Mouse (Mus musculus) embryonic facial prominence, embryonic 15.5 days (tissue): Measurements from ENCODE around the gene Rbp7. TPM values are rescaled to one million over a fixed set of nuclear protein-coding genes. Genes with fewer than 3 reads are reported as not detected.
A peak's percentile ranks its signal among the peaks of the same experiment; 100 is the strongest.

Source experiments
- ATAC-seq: fragments of 200-750 bp; cut with Nextera tagmentation; 2 replicates; pipeline ENCODE4 v1.8.0; 2017; ENCODE audit warnings: low read depth, moderate TSS enrichment; ENCODE audit not compliant: insufficient number of reproducible peaks, low FRiP score, low TSS enrichment
- H3K27ac ChIP-seq: fragments of 300-500 bp; sonication (generic); replicated peaks from 2 replicates; pipeline ENCODE4 v1.5.1; 2015; ENCODE audit warnings: mild to moderate bottlenecking, inconsistent platforms
- H3K27me3 ChIP-seq: fragments of 300-500 bp; sonication (generic); 2 replicates; pipeline ENCODE4 v1.6.1; 2015; ENCODE audit warnings: inconsistent platforms
- H3K36me3 ChIP-seq: fragments of 300-500 bp; sonication (generic); 2 replicates; pipeline ENCODE4 v1.6.1; 2015; ENCODE audit warnings: mild to moderate bottlenecking, inconsistent platforms
- H3K4me1 ChIP-seq: fragments of 300-500 bp; sonication (generic); 2 replicates; pipeline ENCODE4 v1.6.1; 2015; ENCODE audit warnings: inconsistent platforms
- H3K4me2 ChIP-seq: fragments of 300-500 bp; sonication (generic); replicated peaks from 2 replicates; pipeline ENCODE4 v1.6.1; 2015; ENCODE audit warnings: mild to moderate bottlenecking, inconsistent platforms
- H3K4me3 ChIP-seq: fragments of 300-500 bp; sonication (generic); replicated peaks from 2 replicates; pipeline ENCODE4 v1.5.1; 2015; ENCODE audit warnings: mild to moderate bottlenecking, inconsistent platforms
- H3K9ac ChIP-seq: fragments of 300-500 bp; sonication (generic); 2 replicates; pipeline ENCODE4 v1.6.1; 2015; ENCODE audit warnings: inconsistent platforms
- H3K9me3 ChIP-seq: fragments of 300-500 bp; sonication (generic); replicated peaks from 2 replicates; pipeline ENCODE4 v1.6.1; 2016; ENCODE audit warnings: inconsistent platforms
- WGBS: fragments of 180-500 bp; shearing (Covaris S2); methylation state at CpG from one replicate; pipeline ENCODE4 v1.1.7; 2015; 5-methylcytosine and 5-hydroxymethylcytosine counted together
- polyA plus RNA-seq: library from polyadenylated mRNA; unstranded; fragments of >200 nt; fragmentation: Nextera tagmentation; extraction: Ambion mirVana; gene quantifications from 2 replicates; pipeline ENCODE4 v1.2.1, GENCODE M21; 2015

Gene Rbp7
- 0.77 and 1.6 TPM in 2 replicates for polyA plus RNA-seq

GRCm38 (mm10) chr4:149454879-149455278, at the start of gene Rbp7:
Gene Rbp7 (minus strand): TSS chr4:149454978.
- Histone ChIP-seq H3K4me2 (no peak within 1 kb of the TSS), H3K4me3 (no peak within 1 kb of the TSS), H3K4me1 (no peaks in the 10 kb centered on the region), H3K27me3 (no peaks in the 10 kb centered on the region), H3K36me3 (no peaks in the 10 kb centered on the region), H3K9ac (no peak within 1 kb of the TSS), H3K9me3 (no peaks in the 10 kb centered on the region), H3K27ac (no peak within 1 kb of the TSS)
- no peak for ATAC-seq
- WGBS: 56% methylated on average over 8 of the region's 8 CpGs

GRCm38 (mm10) chr4:149504363-149504762, 49.6 kb upstream of the Rbp7 start:
- Histone ChIP-seq H3K4me1 (no peaks in the 10 kb centered on the region), H3K4me3 (no peak overlapping the region), H3K4me2 (0 out of 2 replicates have a peak overlapping the region, but pooled peaks have one; percentile 1), H3K36me3 (peaks cover 24% of the 10 kb centered on the region; the same call in 1 of the 2 replicates), H3K27ac (peak overlapping the region; percentile 65; the same call in 1 of the 2 replicates), H3K9ac (no peak overlapping the region), H3K9me3 (no peaks in the 10 kb centered on the region), H3K27me3 (no peaks in the 10 kb centered on the region)
- 63% methylated on average over 5 of the region's 5 CpGs for WGBS
- no peak for ATAC-seq

- Histone ChIP-seq H3K9me3 (no peaks in the 10 kb centered on the region), H3K27me3 (no peaks in the 10 kb centered on the region), H3K9ac (no peak overlapping the region), H3K27ac (no peak overlapping the region), H3K4me2 (no peak overlapping the region), H3K4me3 (no peak overlapping the region), H3K36me3 (peaks cover 56% of the 10 kb centered on the region), H3K4me1 (no peaks in the 10 kb centered on the region)
- WGBS: 68% methylated on average over 5 of the region's 5 CpGs
- ATAC-seq: no peak
These were observed 45.0 kb upstream of the Rbp7 start for GRCm38 (mm10) chr4:149499790-149500189.

- Histone ChIP-seq H3K27ac (no peak overlapping the region), H3K9me3 (no peaks in the 10 kb centered on the region), H3K4me1 (no peaks in the 10 kb centered on the region), H3K4me3 (no peak overlapping the region), H3K4me2 (no peak overlapping the region), H3K27me3 (no peaks in the 10 kb centered on the region), H3K9ac (no peak overlapping the region), H3K36me3 (peaks cover 64% of the 10 kb centered on the region)
- 82% methylated on average over 8 of the region's 8 CpGs for WGBS
- no peak for ATAC-seq
These were observed 44.1 kb upstream of the Rbp7 start for GRCm38 (mm10) chr4:149498901-149499300.

GRCm38 (mm10) chr4:149496612-149497011, 41.8 kb upstream of the Rbp7 start:
- no peak overlapping the region for H3K9ac ChIP-seq
- no peak overlapping the region for H3K4me2 ChIP-seq
- H3K36me3 ChIP-seq: peaks cover 76% of the 10 kb centered on the region
- WGBS: 22% methylated on average over 2 of the region's 2 CpGs
- H3K27ac ChIP-seq: no peak overlapping the region
- H3K9me3 ChIP-seq: no peaks in the 10 kb centered on the region
- H3K4me3 ChIP-seq: no peak overlapping the region
- no peaks in the 10 kb centered on the region for H3K4me1 ChIP-seq
- ATAC-seq: peak; percentile 70
- H3K27me3 ChIP-seq: no peaks in the 10 kb centered on the region

GRCm38 (mm10) chr4:149491151-149491550, 36.4 kb upstream of the Rbp7 start:
- 97% methylated on average over 3 of the region's 3 CpGs for WGBS

GRCm38 (mm10) chr4:149489415-149490240, 34.9 kb upstream of the Rbp7 start:
- H3K27me3 ChIP-seq: no peaks in the 10 kb centered on the region
- H3K4me1 ChIP-seq: peaks cover 13% of the 10 kb centered on the region
- 92% methylated on average over 14 of the region's 14 CpGs for WGBS
- no peak overlapping the region for H3K4me2 ChIP-seq
- H3K36me3 ChIP-seq: peaks cover 69% of the 10 kb centered on the region
- ATAC-seq: no peak
- no peak overlapping the region for H3K27ac ChIP-seq
- H3K4me3 ChIP-seq: no peak overlapping the region
- no peak overlapping the region for H3K9ac ChIP-seq
- no peaks in the 10 kb centered on the region for H3K9me3 ChIP-seq

More at GRCm38 (mm10) chr4:149491151-149491550, 36.4 kb upstream of the Rbp7 start:
- H3K9me3 ChIP-seq: no peaks in the 10 kb centered on the region
- H3K9ac ChIP-seq: no peak overlapping the region
- H3K4me2 ChIP-seq: no peak overlapping the region
- ATAC-seq: no peak
- H3K36me3 ChIP-seq: peaks cover 82% of the 10 kb centered on the region
- H3K27me3 ChIP-seq: no peaks in the 10 kb centered on the region
- 0 out of 2 replicates have a peak, but pooled peaks cover 8% of the 10 kb centered on the region for H3K4me1 ChIP-seq
- H3K27ac ChIP-seq: no peak overlapping the region
- no peak overlapping the region for H3K4me3 ChIP-seq

- H3K4me1 ChIP-seq: peaks cover 20% of the 10 kb centered on the region
- H3K4me2 ChIP-seq: no peak overlapping the region
- H3K27me3 ChIP-seq: no peaks in the 10 kb centered on the region
- H3K27ac ChIP-seq: no peak overlapping the region
- peaks cover 52% of the 10 kb centered on the region for H3K36me3 ChIP-seq
- no peak for ATAC-seq
- 92% methylated on average over 12 of the region's 12 CpGs for WGBS
- H3K9me3 ChIP-seq: no peaks in the 10 kb centered on the region
- H3K4me3 ChIP-seq: no peak overlapping the region
- no peak overlapping the region for H3K9ac ChIP-seq
These were observed 33.0 kb upstream of the Rbp7 start for GRCm38 (mm10) chr4:149487729-149488128.

GRCm38 (mm10) chr4:149485825-149486206, 31.0 kb upstream of the Rbp7 start:
- peaks cover 34% of the 10 kb centered on the region for H3K36me3 ChIP-seq
- ATAC-seq: no peak
- H3K4me3 ChIP-seq: peak overlapping the region; percentile 69
- no peaks in the 10 kb centered on the region for H3K9me3 ChIP-seq
- H3K9ac ChIP-seq: peak overlapping the region; percentile 63
- H3K27me3 ChIP-seq: no peaks in the 10 kb centered on the region
- WGBS: under 1% methylated on average over 10 of the region's 10 CpGs
- peak overlapping the region; percentile 85 for H3K4me2 ChIP-seq
- H3K27ac ChIP-seq: peak overlapping the region; percentile 78; the same call in 1 of the 2 replicates
- peaks cover 20% of the 10 kb centered on the region for H3K4me1 ChIP-seq

- Histone ChIP-seq H3K9me3 (no peaks in the 10 kb centered on the region), H3K4me2 (peak within 1 kb of the TSS; percentile 85), H3K36me3 (peaks cover 33% of the 10 kb centered on the region), H3K27ac (peak within 1 kb of the TSS; percentile 78), H3K4me1 (peaks cover 20% of the 10 kb centered on the region), H3K9ac (peak within 1 kb of the TSS; percentile 63), H3K27me3 (no peaks in the 10 kb centered on the region), H3K4me3 (peak within 1 kb of the TSS; percentile 69)
- ATAC-seq: peak; percentile 96
- under 1% methylated on average over 60 of the region's 60 CpGs for WGBS
These were observed 30.5 kb upstream of the Rbp7 start, which contains the start of the genes Nmnat1 and Lzic for GRCm38 (mm10) chr4:149485053-149485824. Gene Nmnat1 (minus strand): TSS chr4:149485202. Gene Lzic (plus strand): TSS chr4:149485229.

GRCm38 (mm10) chr4:149484566-149484965, 29.8 kb upstream of the Rbp7 start:
- Histone ChIP-seq H3K4me3 (peak overlapping the region; percentile 69), H3K4me1 (peaks cover 20% of the 10 kb centered on the region)
- no peak for ATAC-seq

More at GRCm38 (mm10) chr4:149484566-149484965, 29.8 kb upstream of the Rbp7 start:
- H3K36me3 ChIP-seq: peaks cover 26% of the 10 kb centered on the region
- H3K9me3 ChIP-seq: no peaks in the 10 kb centered on the region
- peak overlapping the region; percentile 63; the same call in 1 of the 2 replicates for H3K9ac ChIP-seq
- peak overlapping the region; percentile 78 for H3K27ac ChIP-seq
- H3K27me3 ChIP-seq: no peaks in the 10 kb centered on the region
- peak overlapping the region; percentile 85 for H3K4me2 ChIP-seq
- WGBS: 49% methylated on average over 3 of the region's 3 CpGs
